Comparison of ENCODE assay signal across 8 mouse cellular contexts in the genomic region with DNA sequence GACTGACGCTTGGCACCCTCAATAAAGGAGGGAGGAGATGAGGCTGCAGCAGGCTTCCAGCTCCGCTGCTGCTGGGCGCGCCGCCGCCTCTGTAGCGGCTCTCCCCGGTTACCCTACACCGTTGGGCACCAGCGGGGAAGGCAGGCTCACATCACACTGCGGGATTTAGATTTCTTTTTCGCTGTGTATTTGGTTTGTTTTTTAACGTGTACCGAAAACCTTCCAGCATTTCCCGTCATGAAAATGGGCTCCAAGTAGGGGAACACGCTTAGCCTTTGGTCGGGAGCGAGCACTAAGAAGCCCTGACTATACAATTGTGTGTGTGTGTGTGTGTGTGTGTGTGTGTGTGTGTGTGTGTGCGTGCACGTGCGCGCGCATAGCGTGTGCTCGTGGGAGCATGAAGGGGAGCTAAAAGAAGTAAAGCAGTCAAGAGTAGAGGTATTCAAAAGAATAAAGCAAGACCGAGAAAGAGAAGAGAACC. TPM values are rescaled to one million over a fixed set of nuclear protein-coding genes. Genes with fewer than 3 reads are reported as not detected.
DNase-seq lines count a peak whose midpoint lies in the region; ATAC-seq and TF ChIP-seq lines count a peak whose summit lies in the region.
"Had no signal": no experiment of that assay in that cellular context is flagged by ENCODE, and none has a peak within 500 bp of the region (broad histone marks: within the 10 kb centered on the region; RNA-seq: fewer than 3 reads in every experiment).

No protein-coding gene starts in this region.

- DNase-seq in kidney, postnatal 4 days: peak; percentile 23 to 32
- DNase-seq in kidney, postnatal 36 days: no peak
- peak; percentile 38 for DNase-seq in cerebellum, adult 8-10 months
- peak; percentile 60 for DNase-seq in right cerebral cortex, postnatal 4 days
- no peak for DNase-seq in thymus, adult 2 months

- peak overlapping the region; percentile 51 for H3K4me3 ChIP-seq in forebrain, embryonic 13.5 days
- peak overlapping the region; percentile 27 for H3K4me3 ChIP-seq in liver, embryonic 12.5 days
- no peak overlapping the region for H3K4me3 ChIP-seq in thymus, adult 2 months (ENCODE audit: control insufficient read depth, insufficient read depth, low read length)

- peaks cover 12% of the 10 kb centered on the region for H3K27me3 ChIP-seq in forebrain, embryonic 13.5 days
- H3K27me3 ChIP-seq in liver, embryonic 12.5 days (replicated peaks): peaks cover 51% of the 10 kb centered on the region
- no peaks in the 10 kb centered on the region for H3K27me3 ChIP-seq in thymus, adult 2 months (ENCODE audit: control insufficient read depth, insufficient read depth, low read length)

- H3K9me3 ChIP-seq in forebrain, embryonic 13.5 days (replicated peaks): no peaks in the 10 kb centered on the region
- H3K9me3 ChIP-seq in liver, embryonic 12.5 days (replicated peaks): no peaks in the 10 kb centered on the region

- peak; percentile 87 for ATAC-seq in forebrain, embryonic 13.5 days
- no peak for ATAC-seq in liver, embryonic 12.5 days

- H3K36me3 ChIP-seq in forebrain, embryonic 13.5 days (ENCODE audit: poor library complexity, severe bottlenecking): peaks cover 16% of the 10 kb centered on the region
- no peaks in the 10 kb centered on the region for H3K36me3 ChIP-seq in liver, embryonic 12.5 days
- H3K36me3 ChIP-seq in thymus, adult 2 months (ENCODE audit: control insufficient read depth, insufficient read depth, low read length): no peaks in the 10 kb centered on the region

- H3K4me1 ChIP-seq in forebrain, embryonic 13.5 days: peaks cover 23% of the 10 kb centered on the region
- 0 out of 2 replicates have a peak, but pooled peaks cover 2% of the 10 kb centered on the region for H3K4me1 ChIP-seq in liver, embryonic 12.5 days
- no peaks in the 10 kb centered on the region for H3K4me1 ChIP-seq in thymus, adult 2 months (replicated peaks; ENCODE audit: control insufficient read depth, insufficient read depth, low read length)

- peak overlapping the region; percentile 57 for H3K27ac ChIP-seq in forebrain, embryonic 13.5 days
- no peak overlapping the region for H3K27ac ChIP-seq in liver, embryonic 12.5 days
- H3K27ac ChIP-seq in thymus, adult 2 months (ENCODE audit: control insufficient read depth, insufficient read depth, low read length): no peak overlapping the region

- peak overlapping the region; percentile 68 for H3K9ac ChIP-seq in forebrain, embryonic 13.5 days
- H3K9ac ChIP-seq in liver, embryonic 12.5 days: no peak overlapping the region

- TF ChIP-seq POLR2A in thymus, adult 2 months (IDR thresholded peaks at IDR 0.05; ENCODE audit: control insufficient read depth, extremely low read depth, insufficient read depth, low read length, poor library complexity): no peak

- no peak for TF ChIP-seq CTCF in thymus, adult 2 months (IDR thresholded peaks at IDR 0.05; ENCODE audit: borderline replicate concordance, control insufficient read depth, extremely low read depth, insufficient read depth, low read length, poor library complexity)

- H3K4me2 ChIP-seq in forebrain, embryonic 13.5 days: peak overlapping the region; percentile 70
- H3K4me2 ChIP-seq in liver, embryonic 12.5 days: peak overlapping the region; percentile 50

- WGBS in forebrain, embryonic 13.5 days: under 1% methylated on average over 25 of the region's 26 CpGs
- 4% methylated on average over 26 of the region's 26 CpGs for WGBS in liver, embryonic 12.5 days (ENCODE audit: insufficient replicate concordance)
- 3% methylated on average over 26 of the region's 26 CpGs for WGBS in thymus, adult 2 months

RNA-seq across cellular contexts. Expression of gene Slitrk3, which starts 4.1 kb away (rescaled TPM):
- 5.0 and 8.2 TPM in 2 replicates for polyA plus RNA-seq in forebrain, embryonic 13.5 days (2015; fragmentation: Nextera tagmentation; extraction: Ambion mirVana)
- polyA plus RNA-seq in liver, embryonic 12.5 days (2016; fragmentation: Nextera tagmentation; extraction: Ambion mirVana): 0.05 TPM in 1 of 2 replicates, not detected in the other
- polyA plus RNA-seq in thymus, adult 2 months (2012; rRNA removed): not detected in 2 replicates
- polyA plus RNA-seq: liver, adult 2 months had no signal

Comparison
In these comparisons a context has a peak if more than half of its experiments do, and no peak if none do; other contexts are left out.
1. DNase-seq: peak in kidney, postnatal 4 days (2 of 2), cerebellum, adult 8-10 months (single experiment) and right cerebral cortex, postnatal 4 days (single experiment); none in kidney, postnatal 36 days (0 of 2) and thymus, adult 2 months (single experiment).